Mouse (Mus musculus) cerebellum, adult 2 months (tissue): ENCODE measurements around the gene Nkx2-3.

Source experiments
- CTCF ChIP-seq: fragments of 200-500 bp; IDR thresholded peaks from 2 replicates; pipeline ENCODE4 v1.5.1; 2011; ENCODE audit warnings: low read depth, mild to moderate bottlenecking, control low read depth, low read length, moderate library complexity, borderline replicate concordance; ENCODE audit not compliant: insufficient read depth
- POLR2A ChIP-seq: fragments of 200-500 bp; IDR thresholded peaks from 2 replicates; pipeline ENCODE4 v1.6.1; 2011; ENCODE audit warnings: low read length, control low read depth, borderline replicate concordance; ENCODE audit not compliant: insufficient read depth

GRCm38 (mm10) chr19:43581185-43581584 lies 30.9 kb upstream of the Nkx2-3 start:
- TF ChIP-seq CTCF (no peak), POLR2A (no peak)
